Mouse (Mus musculus): ENCODE measurements around the gene Mcpt4. TPM values are rescaled to one million over a fixed set of nuclear protein-coding genes. Genes with fewer than 3 reads are reported as not detected.
A peak's percentile ranks its signal among the peaks of the same experiment; 100 is the strongest.

Mcpt4 gene
- total and polyA plus RNA-seq, 3 experiments = not detected

DNA sequence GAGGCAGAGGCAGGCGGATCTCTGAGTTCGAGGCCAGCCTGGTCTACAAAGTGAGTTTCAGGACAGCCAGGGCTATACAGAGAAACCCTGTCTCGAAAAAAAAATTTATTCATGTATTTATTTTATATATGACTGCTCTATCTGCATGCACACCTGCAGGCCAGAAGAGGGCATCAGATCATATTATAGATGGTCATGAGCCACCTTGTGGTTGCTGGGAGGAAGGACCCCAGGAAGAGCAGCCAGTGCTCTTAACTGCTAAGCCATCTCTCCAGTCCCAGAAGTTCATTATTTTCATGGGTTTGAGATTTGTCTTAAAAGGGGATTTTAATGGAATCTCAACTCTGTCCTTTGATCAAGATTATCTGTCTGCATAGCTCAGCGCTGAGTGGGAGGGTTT lies 36.8 kb upstream of the Mcpt4 start (continued):
- TF ChIP-seq SMC3 (IDR thresholded peaks at IDR 0.05; ENCODE audit: low read depth, low read length) (peak; percentile 74), GABPA (IDR thresholded peaks at IDR 0.05; ENCODE audit: low read depth, low read length) (no peak)

DNA sequence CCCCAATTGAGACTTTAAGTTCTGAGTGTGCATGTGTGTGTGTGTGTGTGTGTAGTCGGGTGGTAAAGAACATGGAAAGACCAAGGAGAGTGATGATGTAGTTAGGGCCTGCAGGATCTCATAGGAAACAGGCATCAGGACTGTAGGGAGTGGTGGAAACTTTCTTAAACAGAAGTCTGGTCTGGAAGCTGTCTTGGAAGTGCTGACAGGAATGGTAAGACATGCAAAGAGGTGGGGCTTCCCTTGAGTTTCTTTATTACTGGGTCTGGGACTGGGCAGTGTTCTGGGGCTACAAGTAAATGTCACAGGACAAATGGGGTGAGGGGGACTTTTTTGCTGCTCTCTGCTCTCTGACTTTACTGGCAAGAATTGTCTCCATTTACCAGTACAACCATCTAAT lies 35.5 kb upstream of the Mcpt4 start:
- Histone ChIP-seq H3K27ac (ENCODE audit: control insufficient read depth, low read depth, low read length) (no peak overlapping the region), H3K9ac (ENCODE audit: control insufficient read depth, low read depth, low read length, poor library complexity, severe bottlenecking) (no peak overlapping the region), H3K4me3 (ENCODE audit: control insufficient read depth in 1 of 2, insufficient read depth in 1 of 2, low read depth in 2 of 2, low read length in 2 of 2) (no peak overlapping the region), H3K36me3 (ENCODE audit: control insufficient read depth in 1 of 2, insufficient read depth in 2 of 2, low read length in 2 of 2) (no peaks in the 10 kb centered on the region), H3K9me3 (replicated peaks; ENCODE audit: insufficient read depth, low read length) (no peaks in the 10 kb centered on the region), H3K27me3 (ENCODE audit: control insufficient read depth in 1 of 2, insufficient read depth in 2 of 2, low read length in 2 of 2) (no peaks in the 10 kb centered on the region; a peak in 2 of 4 replicates), H3K79me2 (ENCODE audit: control insufficient read depth, insufficient read depth, low read length, poor library complexity) (no peaks in the 10 kb centered on the region), H3K4me1 (ENCODE audit: control insufficient read depth in 1 of 2, insufficient read depth in 2 of 2, low read length in 2 of 2) (no peaks in the 10 kb centered on the region)
- DNase-seq (ENCODE audit: low read depth, low spot score) = no peak
- TF ChIP-seq POLR2AphosphoS2 (IDR thresholded peaks at IDR 0.05; ENCODE audit: low read length) (no peak), E2F4 (IDR thresholded peaks at IDR 0.05; ENCODE audit: borderline replicate concordance, low read depth, low read length) (no peak), ZNF384 (IDR thresholded peaks at IDR 0.05; ENCODE audit: low read depth, low read length) (no peak), MYC (IDR thresholded peaks at IDR 0.05; ENCODE audit: low read depth, low read length) (no peak), GATA1 (IDR thresholded peaks at IDR 0.05; ENCODE audit: low read depth, low read length) (no peak), MXI1 (IDR thresholded peaks at IDR 0.05; ENCODE audit: low read depth, low read length) (no peak), GABPA (IDR thresholded peaks at IDR 0.05; ENCODE audit: low read depth, low read length) (no peak), TAL1 (IDR thresholded peaks at IDR 0.05; ENCODE audit: low read length) (no peak), CTCF (IDR thresholded peaks at IDR 0.05 in 2 of 3, conservative IDR thresholded peaks at IDR 0.05 in 1 of 3; ENCODE audit: control insufficient read depth in 1 of 3, insufficient read depth in 1 of 3, low read depth in 2 of 3, low read length in 3 of 3, poor library complexity in 1 of 3, severe bottlenecking in 1 of 3) (no peak)

DNA sequence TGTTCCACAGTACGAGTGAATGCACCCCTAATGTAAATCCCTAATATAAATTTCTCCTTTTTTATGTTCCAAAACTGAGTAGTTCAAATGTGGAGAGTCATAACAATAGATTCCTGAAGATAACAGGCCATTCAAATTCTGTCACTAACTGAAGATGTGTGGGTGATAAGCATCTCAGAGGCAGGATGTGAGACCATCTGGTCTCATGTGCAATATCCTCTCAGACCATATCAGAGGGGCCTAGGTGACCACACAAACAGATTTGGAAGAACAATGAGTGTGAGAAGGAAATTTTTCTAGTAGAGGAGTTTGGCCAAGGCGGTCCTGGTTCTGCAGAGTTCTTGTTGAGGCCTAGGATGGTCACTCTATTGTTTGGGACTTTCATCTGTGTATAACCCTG lies 31.2 kb upstream of the Mcpt4 start:
- no peak for DNase-seq (ENCODE audit: low read depth, low spot score)
- Histone ChIP-seq H3K36me3 (ENCODE audit: control insufficient read depth in 1 of 2, insufficient read depth in 2 of 2, low read length in 2 of 2) (no peaks in the 10 kb centered on the region), H3K9me3 (replicated peaks; ENCODE audit: insufficient read depth, low read length) (no peaks in the 10 kb centered on the region), H3K27me3 (ENCODE audit: control insufficient read depth in 1 of 2, insufficient read depth in 2 of 2, low read length in 2 of 2) (peaks cover 5 to 16% of the 10 kb centered on the region in 2 experiments), H3K4me3 (ENCODE audit: control insufficient read depth in 1 of 2, insufficient read depth in 1 of 2, low read depth in 2 of 2, low read length in 2 of 2) (no peak overlapping the region), H3K79me2 (ENCODE audit: control insufficient read depth, insufficient read depth, low read length, poor library complexity) (no peaks in the 10 kb centered on the region), H3K9ac (ENCODE audit: control insufficient read depth, low read depth, low read length, poor library complexity, severe bottlenecking) (no peak overlapping the region), H3K4me1 (ENCODE audit: control insufficient read depth in 1 of 2, insufficient read depth in 2 of 2, low read length in 2 of 2) (no peaks in the 10 kb centered on the region), H3K27ac (ENCODE audit: control insufficient read depth, low read depth, low read length) (no peak overlapping the region)
- TF ChIP-seq MAX (IDR thresholded peaks at IDR 0.05; ENCODE audit: low read length) = no peak
- TF ChIP-seq CTCF (IDR thresholded peaks at IDR 0.05 in 2 of 3, conservative IDR thresholded peaks at IDR 0.05 in 1 of 3; ENCODE audit: control insufficient read depth in 1 of 3, insufficient read depth in 1 of 3, low read depth in 2 of 3, low read length in 3 of 3, poor library complexity in 1 of 3, severe bottlenecking in 1 of 3) = no peak
- TF ChIP-seq RCOR1 (IDR thresholded peaks at IDR 0.05; ENCODE audit: low read depth, low read length) = no peak
- TF ChIP-seq EP300 (IDR thresholded peaks at IDR 0.05; ENCODE audit: low read depth in 1 of 2, low read length in 2 of 2) = no peak
- TF ChIP-seq RAD21 (IDR thresholded peaks at IDR 0.05; ENCODE audit: low read depth, low read length) = no peak
- no peak for TF ChIP-seq BHLHE40 (IDR thresholded peaks at IDR 0.05; ENCODE audit: borderline replicate concordance, low read depth, low read length)
- no peak for TF ChIP-seq CHD1 (IDR thresholded peaks at IDR 0.05; ENCODE audit: low read depth, low read length)
- TF ChIP-seq MAZ (IDR thresholded peaks at IDR 0.05; ENCODE audit: low read depth, low read length) = no peak
- TF ChIP-seq KAT2A (conservative IDR thresholded peaks at IDR 0.05; ENCODE audit: low read depth, low read length) = no peak
- no peak for TF ChIP-seq MAFK (IDR thresholded peaks at IDR 0.05; ENCODE audit: borderline replicate concordance, low read depth, low read length)
- TF ChIP-seq HCFC1 (IDR thresholded peaks at IDR 0.05; ENCODE audit: low read depth, low read length) = no peak
- TF ChIP-seq NELFE (IDR thresholded peaks at IDR 0.05; ENCODE audit: low read depth, low read length) = no peak
- TF ChIP-seq MEF2A (IDR thresholded peaks at IDR 0.05; ENCODE audit: extremely low read depth, insufficient replicate concordance, low read depth, low read length, poor library complexity, severe bottlenecking) = no peak
- TF ChIP-seq NRF1 (IDR thresholded peaks at IDR 0.05; ENCODE audit: insufficient read depth, low read depth, low read length, poor library complexity, severe bottlenecking) = no peak
- TF ChIP-seq ZC3H11A (IDR thresholded peaks at IDR 0.05; ENCODE audit: low read depth, low read length) = no peak
- TF ChIP-seq GATA1 (IDR thresholded peaks at IDR 0.05; ENCODE audit: low read depth, low read length) = no peak
- no peak for TF ChIP-seq TBP (IDR thresholded peaks at IDR 0.05; ENCODE audit: low read depth, low read length)
- TF ChIP-seq USF1 (IDR thresholded peaks at IDR 0.05; ENCODE audit: low read depth, low read length) = no peak
- no peak for TF ChIP-seq CHD2 (IDR thresholded peaks at IDR 0.05; ENCODE audit: low read length)

Measured in MEL (cell line).